Mouse (Mus musculus) embryonic stem cell, embryonic (primary cell): ENCODE measurements around the gene 1700018B08Rik.

Source experiments
- CTCF ChIA-PET, 4 experiments: fragments of 300-600 bp in 2 of 4; fragments of 350-600 bp in 2 of 4; sonication (Branson Sonifier 250); formaldehyde crosslinking; loops; one replicate each; lab custom pipeline; 2022; ENCODE audit warnings: inconsistent platforms in 2 of 4; lab: Charles Lee
- POLR2A ChIA-PET, 4 experiments: fragments of 300-600 bp in 2 of 4; fragments of 350-600 bp in 2 of 4; sonication (Branson Sonifier 250); formaldehyde crosslinking; loops; one replicate each; lab custom pipeline; 2022; ENCODE audit warnings: antibody characterized with exemption in 4 of 4, inconsistent platforms in 1 of 4; lab: Charles Lee

Gene 1700018B08Rik

DNA sequence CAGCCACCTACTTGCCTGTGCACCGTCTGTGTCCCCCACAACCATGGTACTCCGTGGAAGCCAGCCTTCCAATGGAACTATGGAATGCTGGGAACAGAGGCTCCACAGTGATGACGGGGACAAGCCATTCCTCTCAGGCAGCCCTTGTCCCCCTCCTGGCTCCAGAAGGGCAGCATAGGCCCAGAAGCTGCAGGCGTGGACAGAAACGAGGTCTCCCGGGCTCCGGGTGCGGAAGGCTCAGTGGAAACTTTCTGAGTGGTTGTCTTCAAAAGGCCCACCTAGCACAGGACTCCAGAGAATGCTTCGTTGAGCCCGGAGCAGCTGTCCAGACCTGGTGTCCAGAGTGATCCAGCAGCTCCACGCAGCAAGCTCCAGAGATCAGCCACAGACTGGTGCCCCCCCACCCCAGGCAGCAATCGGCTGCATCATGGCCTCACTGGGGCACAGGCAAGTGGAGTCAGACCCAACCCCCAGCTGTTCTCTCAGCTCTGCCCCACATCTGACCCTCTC lies at the start of gene 1700018B08Rik:
TSS of gene 1700018B08Rik (minus strand) at position 45 of the 510 bp plus-strand sequence.
- POLR2A ChIA-PET: interaction anchor here in 2 of 4 experiments (0.6 to 1.1 kb wide), 3 partner anchors 34 to 110 kb away, joined by 3 to 4 read pairs (median 3); partner anchors contain the start of gene Fbxo31 (in 1 of the 2)
- CTCF ChIA-PET: interaction anchor here in 3 of 4 experiments (0.6 to 1.4 kb wide), 4 partner anchors 12 to 1334 kb away, joined by 3 to 6 read pairs (median 4); no protein-coding TSS in a partner anchor

DNA sequence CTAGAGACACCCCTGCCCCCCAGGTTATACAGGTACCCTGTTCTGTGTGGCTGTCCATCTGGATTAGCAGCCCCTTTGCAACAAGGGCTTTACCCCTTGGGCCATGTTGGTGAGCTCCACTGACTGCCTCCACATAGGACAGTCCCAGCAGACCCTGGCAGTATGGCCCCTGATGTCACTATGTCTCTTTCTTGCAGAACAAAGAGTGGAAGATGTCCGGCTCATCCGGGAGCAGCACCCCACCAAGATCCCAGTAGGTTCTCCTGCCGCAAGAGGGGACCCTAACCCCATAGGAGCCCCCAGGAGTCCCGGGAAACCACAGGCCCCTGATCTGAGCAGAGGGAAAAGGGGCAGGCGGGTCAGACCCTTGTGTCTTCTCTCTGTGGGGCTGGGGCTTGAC lies 49.2 kb upstream of the 1700018B08Rik start:
- POLR2A ChIA-PET: interaction anchor here in 3 of 4 experiments (0.6 to 12.3 kb wide), 13 partner anchors 9 to 1706 kb away, joined by 3 to 234 read pairs (median 4); partner anchors contain the start of gene Fbxo31 (in 2 of the 3)

DNA sequence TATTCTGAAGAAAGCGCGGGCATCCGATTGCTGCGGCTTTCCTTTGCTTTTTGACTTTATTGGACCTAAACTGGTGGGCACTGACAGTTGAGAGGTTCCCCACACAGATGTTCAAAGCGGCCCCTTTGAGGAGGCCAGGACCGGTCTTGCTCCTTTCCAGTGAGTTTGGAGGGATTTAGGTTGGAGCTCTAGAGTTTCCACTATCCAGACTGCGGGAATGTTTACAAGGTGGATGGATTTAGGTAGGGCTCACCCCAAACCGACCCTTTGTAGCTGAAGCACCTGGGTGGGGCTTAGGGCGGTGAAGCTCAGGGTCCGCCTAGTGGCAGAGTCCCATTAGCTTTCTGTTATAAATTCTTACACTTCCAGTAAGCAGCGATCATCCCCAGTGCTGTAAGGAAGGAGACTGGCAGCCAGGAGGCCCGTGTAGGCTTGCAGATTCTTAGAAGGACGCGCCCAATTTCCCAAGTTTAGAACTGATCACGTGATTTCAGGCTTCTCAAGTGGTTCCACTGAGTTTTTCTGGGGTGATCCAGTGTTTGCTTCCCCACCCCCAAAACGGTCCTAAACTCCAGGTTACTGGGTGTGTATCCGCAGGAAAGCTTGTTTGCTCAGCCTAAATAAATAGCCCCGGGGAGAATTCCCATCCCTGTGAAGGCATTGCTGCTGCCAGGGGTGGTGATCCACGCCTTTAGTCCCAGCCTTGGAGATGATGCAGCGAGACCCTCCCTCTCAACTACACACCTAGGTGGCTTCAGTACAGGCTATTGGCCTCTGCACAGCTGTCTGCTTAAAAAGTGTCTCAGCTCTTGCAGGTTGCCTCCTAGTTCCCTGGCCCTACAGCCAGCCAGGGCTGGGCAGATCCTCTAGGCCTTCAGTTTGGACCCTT lies 47.3 kb upstream of the 1700018B08Rik start:
- ChIA-PET POLR2A (interaction anchor here (0.6 to 12.3 kb wide), 68 partner anchors 8 to 920 kb away, joined by 3 to 234 read pairs (median 4); partner anchors contain the start of genes Fbxo31 (in 4 of the 4), Zcchc14 (in 3 of the 4), 1700018B08Rik (in 1 of the 4) and Slc7a5 (in 1 of the 4)), CTCF (interaction anchor here (0.5 to 3.3 kb wide), 31 partner anchors 8 to 1832 kb away, joined by 3 to 44 read pairs (median 4); partner anchors contain the start of genes Fbxo31 (in 2 of the 4), Def8 (in 1 of the 4) and Zcchc14 (in 1 of the 4))

More for the DNA sequence above, 49.2 kb upstream of the 1700018B08Rik start:
- CTCF ChIA-PET: interaction anchor here in 3 of 4 experiments (0.6 to 3.1 kb wide), 8 partner anchors 9 to 1314 kb away, joined by 3 to 10 read pairs (median 4); no protein-coding TSS in a partner anchor

DNA sequence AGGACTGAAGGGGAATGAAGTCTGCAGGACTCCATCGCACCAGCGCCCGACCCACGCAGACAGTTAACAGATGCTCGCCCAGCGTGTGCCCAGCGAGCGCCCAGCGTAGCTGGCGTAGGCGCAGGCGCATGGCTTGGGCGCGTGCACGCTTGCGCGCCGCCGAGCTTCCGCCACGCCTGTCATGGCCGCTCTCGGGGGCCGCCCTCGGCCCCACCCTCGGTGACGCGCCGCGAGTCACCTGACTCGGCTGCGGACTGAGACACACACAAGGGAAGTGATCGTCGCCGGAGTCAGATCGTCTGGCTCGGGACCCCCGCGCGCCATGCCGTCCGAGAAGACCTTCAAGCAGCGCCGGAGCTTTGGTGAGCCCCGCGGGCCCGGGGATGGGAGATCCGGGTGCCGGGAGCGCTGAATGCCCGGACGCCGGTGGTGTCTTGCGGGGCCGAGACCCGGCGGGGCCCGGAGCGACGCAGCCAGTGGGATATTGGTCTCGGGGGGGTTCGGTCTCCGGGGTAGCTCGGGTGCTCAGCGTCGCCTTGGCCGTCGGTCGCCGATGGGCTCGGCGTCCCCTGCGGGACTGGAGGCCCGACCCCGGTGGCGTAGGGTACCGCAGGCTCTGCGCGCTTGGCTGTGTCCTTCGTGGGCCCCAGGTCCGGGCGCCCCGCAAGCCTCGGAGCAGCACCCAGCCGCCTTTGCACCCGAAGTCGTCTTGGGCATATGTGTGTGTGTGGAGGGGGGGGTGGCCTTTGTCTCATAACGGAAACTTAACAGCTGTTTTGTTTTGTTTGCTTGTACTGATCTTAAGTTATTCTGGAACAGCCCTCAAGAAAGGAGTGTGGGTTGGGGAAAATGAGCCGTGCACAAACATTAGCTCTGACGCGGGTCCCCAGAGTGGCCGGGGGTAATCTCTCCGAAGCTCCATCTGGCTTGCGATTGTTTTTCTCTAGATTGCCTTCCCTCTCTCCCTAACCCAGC lies 46.4 kb upstream of the 1700018B08Rik start, which contains the start of gene Map1lc3b:
TSS of gene Map1lc3b (plus strand) at position 159 of the 975 bp plus-strand sequence.
- CTCF ChIA-PET: interaction anchor here (0.5 to 3.3 kb wide), 35 partner anchors 9 to 1833 kb away, joined by 3 to 44 read pairs (median 4); partner anchors contain the start of genes Fbxo31 (in 2 of the 4), Def8 (in 1 of the 4) and Zcchc14 (in 1 of the 4)
- POLR2A ChIA-PET: interaction anchor here (0.5 to 12.3 kb wide), 85 partner anchors 8 to 933 kb away, joined by 3 to 234 read pairs (median 4); partner anchors contain the start of genes Fbxo31 (in 4 of the 4), Zcchc14 (in 3 of the 4), 1700018B08Rik (in 1 of the 4) and Slc7a5 (in 1 of the 4)

DNA sequence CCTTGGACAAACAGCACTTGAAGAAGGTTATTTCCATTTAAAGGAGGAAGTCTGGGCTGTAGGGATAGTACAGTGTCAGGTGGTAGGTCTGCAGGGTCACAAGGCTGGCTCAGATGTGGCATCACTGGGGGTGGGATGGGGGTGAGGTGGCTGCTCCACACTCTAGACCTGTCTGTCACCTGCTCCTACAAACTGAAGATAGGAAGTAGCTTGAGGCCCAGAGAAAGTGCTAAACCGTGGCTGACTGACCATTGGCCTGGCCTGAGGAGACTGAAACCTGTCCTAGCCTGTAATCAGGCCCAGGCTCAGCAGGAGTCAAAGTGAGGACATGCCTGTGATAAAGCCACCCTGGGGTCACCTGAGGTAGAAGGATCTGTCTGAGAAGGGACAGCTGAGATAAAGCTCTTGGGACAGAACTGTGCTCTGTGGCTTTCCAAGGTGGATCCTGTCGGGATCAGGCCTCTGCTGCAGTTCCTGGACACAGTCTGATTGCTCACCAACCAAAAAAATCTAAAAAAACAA lies 45.1 kb upstream of the 1700018B08Rik start:
- ChIA-PET POLR2A (interaction anchor here in 3 of 4 experiments (0.6 to 12.3 kb wide), 24 partner anchors 8 to 836 kb away, joined by 3 to 234 read pairs (median 8); partner anchors contain the start of genes Fbxo31 (in 3 of the 3) and Zcchc14 (in 1 of the 3)), CTCF (interaction anchor here in 3 of 4 experiments (0.6 to 3.3 kb wide), 5 partner anchors 10 to 1055 kb away, joined by 3 to 44 read pairs (median 21); partner anchors contain the start of gene Fbxo31 (in 2 of the 3))

DNA sequence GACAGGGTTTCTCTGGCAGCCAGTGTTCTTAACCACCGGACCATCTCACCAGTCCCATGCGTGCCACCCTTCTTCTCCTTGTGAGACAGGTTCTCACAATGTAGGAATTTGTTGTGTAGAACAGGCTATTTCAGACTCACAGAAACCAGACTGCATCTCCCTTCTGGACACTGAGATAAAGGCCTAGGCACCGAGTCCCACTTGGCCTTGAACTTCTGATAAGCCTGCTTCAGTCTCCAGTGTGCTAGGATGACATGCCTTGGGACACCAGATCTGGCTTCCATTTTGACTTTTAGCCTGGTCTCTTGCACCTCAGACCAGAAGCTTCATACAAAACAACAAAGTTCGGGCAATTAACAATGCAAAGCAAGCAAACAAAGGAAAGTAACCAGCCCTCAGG lies 44.6 kb upstream of the 1700018B08Rik start:
- ChIA-PET CTCF (interaction anchor here in 2 of 4 experiments (0.6 to 3.3 kb wide), 2 partner anchors 9 to 185 kb away, joined by 6 to 29 read pairs; partner anchors contain the start of gene Fbxo31 (in 1 of the 2)), POLR2A (interaction anchor here in 3 of 4 experiments (0.6 to 12.3 kb wide), 12 partner anchors 9 to 837 kb away, joined by 3 to 234 read pairs (median 16); partner anchors contain the start of genes Fbxo31 (in 3 of the 3) and Zcchc14 (in 1 of the 3))

DNA sequence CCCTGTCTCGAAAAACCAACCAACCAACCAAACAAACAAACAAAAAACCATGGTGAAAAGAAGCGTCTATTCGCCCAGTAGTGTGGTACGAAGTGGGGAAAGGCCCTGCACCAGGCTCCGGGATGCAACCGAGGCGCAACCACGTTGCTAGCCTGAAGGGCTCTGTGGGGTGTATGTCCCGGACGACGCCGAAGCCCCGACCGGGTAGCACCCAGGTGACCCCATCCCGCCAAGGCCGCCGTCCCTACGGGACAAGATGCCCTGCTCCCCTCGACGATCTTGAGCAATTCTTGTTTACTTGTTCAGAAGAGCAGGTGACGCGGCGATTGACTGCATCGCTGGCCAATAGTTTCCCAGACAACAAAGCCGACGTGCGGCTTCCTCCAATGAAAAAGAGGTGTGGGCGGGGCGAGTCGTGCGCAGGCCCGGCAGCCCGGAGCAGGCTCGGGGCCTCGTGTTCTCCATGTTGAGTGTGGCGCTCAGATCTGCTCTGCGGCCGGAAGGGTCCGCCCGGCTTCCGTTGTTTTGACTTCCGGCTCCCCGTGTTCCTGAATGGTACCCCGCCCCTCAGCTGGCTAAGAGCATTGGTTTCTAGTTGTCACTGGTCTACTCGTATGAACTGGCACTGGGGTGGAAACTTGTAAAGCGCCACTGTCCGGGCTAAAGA lies 41.2 kb upstream of the 1700018B08Rik start:
- POLR2A ChIA-PET: interaction anchor here in 2 of 4 experiments (0.5 to 3.0 kb wide), 2 partner anchors 8 to 18 kb away, joined by 3 to 16 read pairs; no protein-coding TSS in a partner anchor

DNA sequence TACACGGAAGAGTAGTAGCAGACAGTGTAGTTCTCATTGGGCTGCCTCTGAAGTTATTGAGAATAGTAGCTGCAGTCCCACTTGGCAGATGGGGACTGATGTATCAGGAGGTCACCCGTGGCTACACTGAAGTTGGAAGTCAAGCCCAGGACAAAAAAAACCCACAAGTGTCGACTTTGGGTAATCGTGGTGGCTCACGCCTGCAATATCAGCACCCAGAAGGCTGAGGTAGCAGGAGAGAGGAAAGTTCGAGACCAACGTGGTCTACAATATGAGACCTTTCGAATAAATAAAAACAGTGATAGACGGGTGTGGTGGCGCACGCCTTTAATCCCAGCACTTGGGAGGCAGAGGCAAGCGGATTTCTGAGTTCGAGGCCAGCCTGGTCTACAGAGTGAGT lies 40.6 kb upstream of the 1700018B08Rik start:
- ChIA-PET POLR2A (interaction anchor here in 3 of 4 experiments (0.5 to 3.0 kb wide), 4 partner anchors 9 to 248 kb away, joined by 3 to 16 read pairs (median 4); no protein-coding TSS in a partner anchor), CTCF (interaction anchor here in 1 of 4 experiments (0.6 kb wide), 1 partner anchor 13 kb away, joined by 4 read pairs; no protein-coding TSS in a partner anchor)

More for the DNA sequence above, 41.2 kb upstream of the 1700018B08Rik start:
- CTCF ChIA-PET: interaction anchor here in 1 of 4 experiments (0.9 kb wide), 1 partner anchor 17 kb away, joined by 3 read pairs; no protein-coding TSS in a partner anchor

DNA sequence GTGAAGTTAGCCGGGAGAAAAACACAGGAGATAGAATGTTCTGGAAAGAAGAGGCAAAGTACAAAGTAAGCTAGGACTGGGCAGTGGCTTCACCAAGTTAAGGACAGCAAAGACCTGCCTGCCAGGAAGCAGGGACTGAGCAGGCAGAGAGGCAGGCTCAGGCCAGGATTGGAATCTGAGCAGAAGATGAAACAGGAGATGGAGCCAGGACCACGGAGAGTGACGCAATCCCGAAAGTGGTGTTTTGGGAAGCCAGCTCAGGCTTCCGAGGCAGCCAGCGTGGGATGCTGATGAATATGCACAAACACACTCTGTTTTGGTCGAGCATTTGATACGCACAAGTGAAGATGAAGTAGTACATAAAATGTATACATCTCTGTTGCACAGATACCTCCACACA lies 39.5 kb upstream of the 1700018B08Rik start:
- POLR2A ChIA-PET: interaction anchor here in 3 of 4 experiments (0.6 to 8.1 kb wide), 10 partner anchors 8 to 1445 kb away, joined by 3 to 167 read pairs (median 4); partner anchors contain the start of gene Map1lc3b (in 1 of the 3)

DNA sequence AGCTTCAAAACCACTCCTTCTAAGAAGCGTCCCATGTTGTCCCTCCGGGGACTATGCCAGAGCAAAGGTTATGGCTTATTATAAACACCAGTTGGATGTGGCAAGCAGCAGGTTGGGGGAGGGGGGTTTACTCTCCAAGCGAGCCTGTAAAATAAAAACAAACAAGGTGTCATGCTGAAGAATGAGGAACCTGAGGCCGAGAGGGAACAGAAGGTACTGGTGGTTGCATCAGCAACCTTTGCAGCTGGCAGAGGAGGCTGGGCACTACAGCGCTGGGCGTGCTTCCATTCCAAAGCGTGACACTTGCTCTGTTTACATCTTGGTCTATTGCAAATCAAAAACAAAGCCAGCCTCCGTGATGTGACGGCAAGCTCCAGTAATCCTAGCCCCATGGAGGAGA lies 36.3 kb upstream of the 1700018B08Rik start:
- POLR2A ChIA-PET: interaction anchor here in 3 of 4 experiments (0.6 to 12.5 kb wide), 8 partner anchors 10 to 351 kb away, joined by 3 to 234 read pairs (median 10); partner anchors contain the start of gene Map1lc3b (in 3 of the 3)
- CTCF ChIA-PET: interaction anchor here in 1 of 4 experiments (0.6 to 2.9 kb wide), 2 partner anchors 10 to 369 kb away, joined by 3 to 29 read pairs; partner anchors contain the start of gene Map1lc3b

More for the DNA sequence above, 39.5 kb upstream of the 1700018B08Rik start:
- CTCF ChIA-PET: interaction anchor here in 1 of 4 experiments (0.5 to 1.0 kb wide), 2 partner anchors 19 to 158 kb away, joined by 3 to 4 read pairs; no protein-coding TSS in a partner anchor

DNA sequence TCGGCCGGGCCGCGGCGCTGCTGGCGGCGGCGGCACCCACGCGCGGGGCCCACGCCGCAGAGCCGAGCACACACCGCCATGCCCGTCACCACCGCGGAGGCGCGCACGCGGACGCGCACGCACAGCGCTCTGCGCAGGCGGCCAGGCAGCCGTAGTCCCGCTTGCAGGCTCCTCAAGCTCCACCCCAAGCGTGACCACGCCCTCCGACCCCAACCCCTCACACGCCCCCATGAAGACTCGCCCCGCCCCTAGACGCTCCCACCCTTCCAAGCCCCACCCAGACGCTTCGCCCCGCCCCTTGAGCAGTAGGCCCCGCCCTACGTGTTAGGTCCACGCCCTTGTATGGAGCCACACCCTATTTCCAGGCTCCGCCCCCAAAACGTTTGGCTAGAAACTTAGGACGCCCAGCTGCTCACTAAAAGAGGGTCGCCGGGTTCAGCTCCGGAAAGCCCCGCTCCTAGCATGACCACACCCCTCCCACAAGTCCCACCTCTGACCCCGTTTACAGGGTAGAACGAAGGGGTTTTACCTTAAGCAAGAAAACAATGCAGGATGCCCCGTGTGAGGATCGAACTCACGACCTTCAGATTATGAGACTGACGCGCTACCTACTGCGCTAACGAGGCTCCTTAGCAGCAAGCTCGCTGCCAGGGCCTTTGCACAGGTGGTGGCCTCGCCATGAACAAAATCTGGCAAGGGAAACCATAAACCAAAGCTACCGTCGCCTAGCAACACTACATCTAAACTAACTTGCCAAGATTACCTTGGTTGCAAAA lies 34.7 kb upstream of the 1700018B08Rik start, which contains the start of gene Fbxo31:
TSS of gene Fbxo31 (minus strand) at position 131 of the 776 bp plus-strand sequence.
- POLR2A ChIA-PET: interaction anchor here (0.5 to 12.5 kb wide), 48 partner anchors 8 to 1464 kb away, joined by 3 to 234 read pairs (median 4); partner anchors contain the start of genes Map1lc3b (in 4 of the 4), Zcchc14 (in 2 of the 4), 1700018B08Rik (in 1 of the 4) and 6430548M08Rik (in 1 of the 4)

DNA sequence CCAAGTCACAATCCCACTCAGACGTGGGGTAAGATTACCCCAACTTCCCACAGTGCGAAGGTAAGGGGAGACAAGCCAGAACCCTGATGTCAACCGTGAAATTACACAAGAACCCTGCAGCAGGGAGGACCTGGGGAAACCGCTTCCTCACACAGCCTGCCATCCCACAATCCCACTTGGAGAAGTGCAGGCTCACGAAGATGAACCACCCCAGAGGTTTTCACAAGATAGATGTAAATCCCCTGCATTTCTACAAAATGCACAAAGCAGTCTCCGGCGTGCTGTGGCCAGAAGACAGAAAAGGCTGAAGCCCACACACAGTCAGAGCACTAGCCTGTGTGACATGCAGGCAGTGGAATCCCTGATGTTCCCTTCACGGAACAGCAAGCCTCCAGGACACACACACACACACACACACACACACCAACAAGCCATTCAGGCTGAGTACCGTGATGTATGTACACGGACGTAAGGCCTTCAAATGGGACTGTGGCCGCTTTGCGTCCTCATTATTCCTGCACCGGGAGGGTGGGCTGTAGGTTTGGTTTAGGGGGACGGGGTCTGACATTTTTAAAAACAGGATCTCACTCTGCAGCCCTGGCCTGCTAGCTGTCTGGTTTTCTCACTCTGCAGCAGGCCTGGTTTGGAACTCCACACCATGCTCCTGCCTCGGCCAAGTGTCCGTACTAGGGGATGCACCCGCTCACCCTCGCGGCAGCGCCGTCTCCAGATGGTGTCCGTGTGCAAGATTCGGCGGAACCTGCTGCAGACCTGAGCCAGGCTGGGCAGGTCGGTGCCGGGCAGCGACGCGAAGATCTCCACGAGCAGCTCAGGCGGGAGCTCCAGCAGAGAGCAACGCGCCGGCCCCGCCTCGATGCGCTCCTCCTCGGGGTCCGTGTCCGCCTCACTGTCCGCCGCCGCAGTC lies 33.9 kb upstream of the 1700018B08Rik start:
- POLR2A ChIA-PET: interaction anchor here (0.7 to 12.5 kb wide), 40 partner anchors 7 to 1464 kb away, joined by 3 to 234 read pairs (median 4); partner anchors contain the start of genes Map1lc3b (in 4 of the 4), Zcchc14 (in 2 of the 4), 1700018B08Rik (in 1 of the 4) and 6430548M08Rik (in 1 of the 4)

More for the DNA sequence above, 34.7 kb upstream of the 1700018B08Rik start, which contains the start of gene Fbxo31:
- CTCF ChIA-PET: interaction anchor here in 3 of 4 experiments (0.5 to 2.9 kb wide), 21 partner anchors 11 to 1796 kb away, joined by 3 to 29 read pairs (median 4); partner anchors contain the start of gene Map1lc3b (in 2 of the 3)

More for the DNA sequence above, 33.9 kb upstream of the 1700018B08Rik start:
- CTCF ChIA-PET: interaction anchor here in 3 of 4 experiments (0.5 to 2.9 kb wide), 16 partner anchors 12 to 1073 kb away, joined by 3 to 29 read pairs (median 4); partner anchors contain the start of gene Map1lc3b (in 1 of the 3)
